8 mouse cellular contexts compared by ENCODE assay signal in the genomic region with DNA sequence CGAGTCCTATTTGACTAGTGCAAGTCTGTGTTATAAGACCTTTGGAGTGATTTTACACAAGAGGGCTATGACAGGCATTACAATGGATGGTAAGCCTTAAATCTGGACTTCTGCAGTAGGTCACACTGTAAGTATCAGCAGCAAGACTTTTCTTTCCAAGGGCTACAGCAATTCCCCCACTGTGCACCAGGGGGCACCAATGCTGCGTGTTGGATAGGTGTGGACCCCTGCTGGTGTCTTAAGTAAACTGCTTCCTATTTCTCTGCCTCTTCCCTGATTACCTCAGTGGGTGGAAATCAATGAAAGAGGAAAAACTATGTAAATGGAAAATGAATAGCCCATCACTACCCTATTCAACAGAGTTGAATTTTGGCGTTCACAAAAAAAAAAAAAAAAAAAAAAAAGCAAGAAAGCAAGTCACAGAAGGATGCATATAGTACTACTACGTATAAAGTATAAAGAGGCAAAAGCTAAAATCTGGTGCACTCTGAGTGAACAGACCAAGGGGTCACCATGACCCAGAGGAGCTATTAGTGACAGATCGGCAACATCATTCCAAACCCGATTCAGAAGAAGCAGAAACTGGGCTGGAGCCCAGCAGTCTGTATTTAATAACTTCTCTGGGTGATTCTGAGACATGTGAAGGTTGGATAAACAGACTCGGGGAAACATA. TPM values are rescaled to one million over a fixed set of nuclear protein-coding genes. Genes with fewer than 3 reads are reported as not detected.
DNase-seq lines count a peak whose midpoint lies in the region; ATAC-seq and TF ChIP-seq lines count a peak whose summit lies in the region.

No protein-coding gene starts in this region.

- peak; percentile 90 for DNase-seq in Muller cell, postnatal 12 days (ENCODE audit: inconsistent ontology term)
- DNase-seq in cerebellum, adult 2 months = peak; percentile 46 to 69
- peak; percentile 94 for DNase-seq in forebrain, postnatal 0 days
- peak; percentile 95 for DNase-seq in hindbrain, embryonic 14.5 days (ENCODE audit: low spot score)
- DNase-seq in layer of hippocampus, postnatal 14 days (ENCODE audit: low spot score in 2 of 2) = peak; percentile 83 to 88
- peak; percentile 91 for DNase-seq in lung, postnatal 36 days
- peak; percentile 82 for DNase-seq in retina, postnatal 7 days (ENCODE audit: low read depth, low spot score)
- DNase-seq in urinary bladder, adult 2 months (ENCODE audit: low spot score) = peak; percentile 73

- no peaks in the 10 kb centered on the region for H3K4me1 ChIP-seq in cerebellum, adult 2 months (ENCODE audit: control insufficient read depth, insufficient read depth, low read length)
- no peaks in the 10 kb centered on the region for H3K4me1 ChIP-seq in forebrain, postnatal 0 days (ENCODE audit: insufficient read depth)
- no peaks in the 10 kb centered on the region for H3K4me1 ChIP-seq in hindbrain, embryonic 14.5 days (replicated peaks; ENCODE audit: control insufficient read depth, insufficient read depth, low read length)

- H3K27ac ChIP-seq in cerebellum, adult 2 months (ENCODE audit: insufficient read depth, low read length) = no peak overlapping the region
- no peak overlapping the region for H3K27ac ChIP-seq in forebrain, postnatal 0 days (ENCODE audit: low read depth, low read length)
- H3K27ac ChIP-seq in hindbrain, embryonic 14.5 days = no peak overlapping the region

- H3K27me3 ChIP-seq in cerebellum, adult 2 months (ENCODE audit: control insufficient read depth, insufficient read depth, low read length) = no peaks in the 10 kb centered on the region
- H3K27me3 ChIP-seq in forebrain, postnatal 0 days (ENCODE audit: insufficient read depth, low read length) = no peaks in the 10 kb centered on the region
- no peaks in the 10 kb centered on the region for H3K27me3 ChIP-seq in hindbrain, embryonic 14.5 days (ENCODE audit: control insufficient read depth, insufficient read depth, low read length)

- no peak for TF ChIP-seq POLR2A in cerebellum, adult 2 months (IDR thresholded peaks at IDR 0.05; ENCODE audit: borderline replicate concordance, insufficient read depth, low read length)

- WGBS in cerebellum, adult 2 months = 43% methylated on average over 7 of the region's 7 CpGs
- 46% methylated on average over 7 of the region's 7 CpGs for WGBS in forebrain, postnatal 0 days
- 46% methylated on average over 7 of the region's 7 CpGs for WGBS in hindbrain, embryonic 14.5 days

- H3K4me3 ChIP-seq in cerebellum, adult 2 months (replicated peaks; ENCODE audit: insufficient read depth, low read depth, low read length) = no peak overlapping the region
- no peak overlapping the region for H3K4me3 ChIP-seq in forebrain, postnatal 0 days (ENCODE audit: low read depth, low read length)
- H3K4me3 ChIP-seq in hindbrain, embryonic 14.5 days (replicated peaks; ENCODE audit: low read length) = no peak overlapping the region

- peak; percentile 86 for ATAC-seq in forebrain, postnatal 0 days
- peak; percentile 46 for ATAC-seq in hindbrain, embryonic 14.5 days (ENCODE audit: low FRiP score)

- TF ChIP-seq CTCF in cerebellum, adult 2 months (IDR thresholded peaks at IDR 0.05; ENCODE audit: borderline replicate concordance, insufficient read depth, low read depth, low read length) = peak; percentile 97
- TF ChIP-seq CTCF in forebrain, postnatal 0 days (IDR thresholded peaks at IDR 0.05; ENCODE audit: low read depth) = peak; percentile 100

- 0 out of 2 replicates have a peak, but pooled peaks cover 2% of the 10 kb centered on the region for H3K36me3 ChIP-seq in forebrain, postnatal 0 days (ENCODE audit: insufficient read depth)
- H3K36me3 ChIP-seq in hindbrain, embryonic 14.5 days (replicated peaks; ENCODE audit: control insufficient read depth, insufficient read depth) = no peaks in the 10 kb centered on the region

- no peak overlapping the region for H3K4me2 ChIP-seq in forebrain, postnatal 0 days (ENCODE audit: low read depth)
- H3K4me2 ChIP-seq in hindbrain, embryonic 14.5 days (replicated peaks) = no peak overlapping the region

- no peak overlapping the region for H3K9ac ChIP-seq in forebrain, postnatal 0 days
- no peak overlapping the region for H3K9ac ChIP-seq in hindbrain, embryonic 14.5 days

- no peaks in the 10 kb centered on the region for H3K9me3 ChIP-seq in forebrain, postnatal 0 days (ENCODE audit: low read length)
- H3K9me3 ChIP-seq in hindbrain, embryonic 14.5 days (ENCODE audit: control insufficient read depth, low read length) = no peaks in the 10 kb centered on the region

RNA-seq across cellular contexts. Expression of gene Cbr4, which starts 52.4 kb away (rescaled TPM):
- 15.3 TPM in 2 replicates for polyA plus RNA-seq in cerebellum, adult 2 months (2012; rRNA removed)
- total RNA-seq in forebrain, postnatal 0 days (2014; rRNA removed) = 8.3 and 12.2 TPM in 2 replicates
- 23.0 and 28.9 TPM in 2 replicates for polyA plus RNA-seq in forebrain, postnatal 0 days (2015; fragmentation: Nextera tagmentation; extraction: Ambion mirVana)
- 16.0 and 22.4 TPM in 2 replicates for polyA plus RNA-seq in hindbrain, embryonic 14.5 days (2014; fragmentation: Nextera tagmentation; extraction: Ambion mirVana)
- 10 to 100 TPM; 23.1 to 28.3 TPM for total RNA-seq in layer of hippocampus, postnatal 14 days (2021)
- polyA plus RNA-seq in urinary bladder, adult 2 months (2012; rRNA removed) = 24.3 and 26.8 TPM in 2 replicates
